Mouse (Mus musculus): ENCODE data around the gene Gm4131.

- TF ChIP-seq CTCF (IDR thresholded peaks at IDR 0.05; ENCODE audit: extremely low read depth, insufficient read depth, low read length) (no peak), POLR2A (IDR thresholded peaks at IDR 0.05; ENCODE audit: extremely low read depth, insufficient read depth, low read length) (no peak)
These were observed 113.4 kb downstream of the Gm4131 start for GRCm38 (mm10) chr14:62453276-62453675.
